Mouse (Mus musculus) forebrain, embryonic 13.5 days (tissue): ENCODE measurements around the gene Gstp1. TPM values are rescaled to one million over a fixed set of nuclear protein-coding genes. Genes with fewer than 3 reads are reported as not detected.
A peak's percentile ranks its signal among the peaks of the same experiment; 100 is the strongest.

Experiments
- ATAC-seq: fragments of 200-750 bp; cut with Nextera tagmentation; 2 replicates; pipeline ENCODE4 v1.8.0; 2017
- H3K27ac ChIP-seq: fragments of 300-500 bp; sonication (generic); 2 replicates; pipeline ENCODE4 v1.5.1; 2015; ENCODE audit warnings: inconsistent platforms, mild to moderate bottlenecking, moderate library complexity
- H3K27me3 ChIP-seq: fragments of 300-500 bp; sonication (generic); 2 replicates; pipeline ENCODE4 v1.6.1; 2015; ENCODE audit warnings: mild to moderate bottlenecking, inconsistent platforms
- H3K36me3 ChIP-seq: fragments of 300-500 bp; sonication (generic); 2 replicates; pipeline ENCODE4 v1.6.1; 2015; ENCODE audit warnings: mild to moderate bottlenecking, inconsistent platforms; ENCODE audit not compliant: poor library complexity, severe bottlenecking
- H3K4me1 ChIP-seq: fragments of 300-500 bp; sonication (generic); 2 replicates; pipeline ENCODE4 v1.6.1; 2015; ENCODE audit warnings: inconsistent platforms
- H3K4me2 ChIP-seq: fragments of 300-500 bp; sonication (generic); 2 replicates; pipeline ENCODE4 v1.6.1; 2015; ENCODE audit warnings: inconsistent platforms, mild to moderate bottlenecking, moderate library complexity
- H3K4me3 ChIP-seq: fragments of 300-500 bp; sonication (generic); 2 replicates; pipeline ENCODE4 v1.5.1; 2015; ENCODE audit warnings: mild to moderate bottlenecking, inconsistent platforms
- H3K9ac ChIP-seq: fragments of 300-500 bp; sonication (generic); 2 replicates; pipeline ENCODE4 v1.6.1; 2015; ENCODE audit warnings: mild to moderate bottlenecking, inconsistent platforms
- H3K9me3 ChIP-seq: fragments of 300-500 bp; sonication (generic); replicated peaks from 2 replicates; pipeline ENCODE4 v1.6.1; 2016; ENCODE audit warnings: inconsistent platforms
- WGBS: fragments of 180-500 bp; shearing (Covaris S2); methylation state at CpG from one replicate; pipeline ENCODE4 v1.1.7; 2015; 5-methylcytosine and 5-hydroxymethylcytosine counted together
- polyA plus RNA-seq: library from polyadenylated mRNA; unstranded; fragments of >200 nt; fragmentation: Nextera tagmentation; extraction: Ambion mirVana; gene quantifications from 2 replicates; pipeline ENCODE4 v1.2.1, GENCODE M21; 2015

Gene Gstp1
- polyA plus RNA-seq, 1 experiment from 2014 or later = 392 TPM

GRCm38 (mm10) chr19:3991966-3992365, 45.8 kb downstream of the Gstp1 start:
- no peak for ATAC-seq
- no peak overlapping the region for H3K4me2 ChIP-seq
- no peaks in the 10 kb centered on the region for H3K4me1 ChIP-seq
- no peak overlapping the region for H3K27ac ChIP-seq
- no peak overlapping the region for H3K9ac ChIP-seq
- H3K4me3 ChIP-seq = no peak overlapping the region
- peaks cover 5% of the 10 kb centered on the region for H3K9me3 ChIP-seq
- WGBS = 73% methylated on average over 3 of the region's 3 CpGs
- no peaks in the 10 kb centered on the region for H3K36me3 ChIP-seq
- 0 out of 2 replicates have a peak, but pooled peaks cover 2% of the 10 kb centered on the region for H3K27me3 ChIP-seq

DNA sequence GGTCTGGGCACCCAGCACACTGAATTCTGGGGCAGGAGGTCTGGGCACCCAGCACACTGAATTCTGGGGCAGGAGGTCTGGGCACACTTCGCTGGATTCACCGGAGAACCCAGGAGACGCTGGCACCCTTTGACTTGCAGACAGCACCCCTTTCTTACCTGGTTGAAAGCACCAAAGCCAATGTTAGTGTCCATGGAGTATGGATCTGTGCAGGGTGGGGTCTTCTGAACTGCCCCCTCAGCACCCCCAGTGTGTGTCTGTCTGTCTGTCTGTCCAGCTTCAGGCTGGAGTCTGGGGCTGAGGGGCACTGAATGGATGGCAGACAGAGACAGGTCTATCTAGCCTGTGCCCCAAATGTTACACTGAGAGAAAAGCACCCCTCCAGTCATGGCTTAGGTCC, 46.2 kb downstream of the Gstp1 start:
- ATAC-seq = no peak
- H3K27ac ChIP-seq = no peak overlapping the region
- 0 out of 2 replicates have a peak, but pooled peaks cover 2% of the 10 kb centered on the region for H3K27me3 ChIP-seq
- H3K36me3 ChIP-seq = no peaks in the 10 kb centered on the region
- H3K4me1 ChIP-seq = peaks cover 2% of the 10 kb centered on the region; the same call in 1 of the 2 replicates
- H3K4me2 ChIP-seq = no peak overlapping the region
- H3K4me3 ChIP-seq = no peak overlapping the region
- H3K9me3 ChIP-seq = peaks cover 5% of the 10 kb centered on the region
- 94% methylated on average over 3 of the region's 3 CpGs for WGBS
- no peak overlapping the region for H3K9ac ChIP-seq

DNA sequence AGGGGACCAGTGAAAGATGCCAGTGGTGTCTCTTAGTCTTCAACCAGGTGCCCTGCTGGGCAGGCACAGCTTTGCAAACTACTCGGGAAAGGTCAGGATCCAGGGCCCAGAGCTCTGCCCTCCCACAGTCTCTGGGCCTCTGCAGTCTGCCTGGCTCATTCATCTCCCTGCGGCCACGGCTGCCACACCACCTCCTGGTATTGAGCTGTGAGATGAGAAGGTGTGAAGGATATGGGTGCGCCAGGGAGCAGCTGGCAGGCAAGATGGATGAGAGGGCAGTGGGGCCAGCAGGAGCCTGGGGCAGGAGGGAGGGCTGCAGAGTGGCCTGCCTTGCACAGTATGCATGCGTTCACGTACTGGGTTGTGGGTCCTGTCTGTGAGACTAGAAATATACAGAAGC, 47.0 kb downstream of the Gstp1 start:
- ATAC-seq = no peak
- no peak overlapping the region for H3K27ac ChIP-seq

DNA sequence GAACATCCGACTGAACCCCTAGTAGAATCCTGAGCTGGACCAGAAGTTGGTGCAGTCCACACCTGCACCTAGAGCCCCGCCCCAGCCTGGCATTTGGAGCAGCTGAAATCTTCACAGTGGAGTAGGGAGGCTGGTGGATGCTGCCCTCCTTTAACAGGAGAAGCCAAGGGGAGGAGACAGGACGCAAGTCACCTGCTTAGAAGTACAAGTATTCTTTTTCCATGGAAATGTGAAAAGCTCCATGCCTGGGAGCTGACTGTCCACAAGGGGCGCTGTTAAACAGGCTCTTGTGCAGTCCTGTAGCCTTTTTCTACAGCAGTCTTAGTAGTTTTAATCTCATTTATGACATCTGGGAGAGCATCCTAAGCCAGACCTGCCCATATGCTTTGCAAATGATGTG, 49.0 kb downstream of the Gstp1 start:
- peaks cover 5% of the 10 kb centered on the region for H3K9me3 ChIP-seq
- H3K36me3 ChIP-seq = no peaks in the 10 kb centered on the region
- ATAC-seq = no peak
- 0 out of 2 replicates have a peak, but pooled peaks cover 2% of the 10 kb centered on the region for H3K27me3 ChIP-seq
- no peak overlapping the region for H3K9ac ChIP-seq
- no peak overlapping the region for H3K4me3 ChIP-seq
- 85% methylated on average over 4 of the region's 4 CpGs for WGBS
- H3K27ac ChIP-seq = no peak overlapping the region
- no peak overlapping the region for H3K4me2 ChIP-seq
- H3K4me1 ChIP-seq = peaks cover 11% of the 10 kb centered on the region; the same call in 1 of the 2 replicates

More for the DNA sequence above, 47.0 kb downstream of the Gstp1 start:
- Histone ChIP-seq H3K9ac (no peak overlapping the region), H3K9me3 (peaks cover 5% of the 10 kb centered on the region), H3K27me3 (0 out of 2 replicates have a peak, but pooled peaks cover 2% of the 10 kb centered on the region), H3K4me1 (peaks cover 7% of the 10 kb centered on the region; the same call in 1 of the 2 replicates), H3K4me2 (no peak overlapping the region), H3K4me3 (no peak overlapping the region), H3K36me3 (no peaks in the 10 kb centered on the region)
- WGBS = 74% methylated on average over 6 of the region's 6 CpGs

GRCm38 (mm10) chr19:3988066-3988465, 49.7 kb downstream of the Gstp1 start:
- Histone ChIP-seq H3K4me1 (peaks cover 11% of the 10 kb centered on the region; the same call in 1 of the 2 replicates), H3K27me3 (0 out of 2 replicates have a peak, but pooled peaks cover 2% of the 10 kb centered on the region), H3K4me3 (no peak overlapping the region), H3K9me3 (peaks cover 5% of the 10 kb centered on the region), H3K9ac (no peak overlapping the region), H3K4me2 (no peak overlapping the region), H3K27ac (no peak overlapping the region), H3K36me3 (no peaks in the 10 kb centered on the region)
- no peak for ATAC-seq
- whole genome bisulfite sequencing = 87% methylated on average over 14 of the region's 14 CpGs

DNA sequence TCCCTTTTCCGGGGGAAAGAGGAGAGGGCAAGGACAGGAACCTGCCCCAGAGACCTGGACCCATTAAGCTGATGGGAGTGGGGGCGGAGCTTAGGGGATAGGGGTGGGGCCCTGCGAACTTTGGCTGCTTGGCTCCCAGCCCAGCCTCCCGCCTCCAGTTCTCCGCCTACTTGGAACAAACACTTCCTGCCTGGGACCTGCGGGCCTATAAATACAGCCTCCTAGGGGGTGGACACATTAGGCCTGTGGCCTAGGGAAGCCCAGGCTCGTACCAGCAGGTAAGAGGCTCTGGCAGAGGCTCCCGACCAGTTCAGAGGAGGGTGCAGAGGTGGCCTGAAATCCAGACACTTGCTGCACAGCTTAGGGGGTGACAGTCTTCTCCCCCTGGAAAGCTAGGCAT, 51.5 kb downstream of the Gstp1 start, which contains the start of gene Acy3:
Acy3 (plus strand) TSS at position 237 of the 400 bp plus-strand sequence.
- Histone ChIP-seq H3K9ac (peak within 1 kb of the TSS; percentile 38; the same call in 1 of the 2 replicates), H3K36me3 (no peaks in the 10 kb centered on the region), H3K9me3 (peaks cover 5% of the 10 kb centered on the region), H3K27me3 (no peaks in the 10 kb centered on the region), H3K4me3 (no peak within 1 kb of the TSS), H3K27ac (no peak within 1 kb of the TSS), H3K4me2 (no peak within 1 kb of the TSS), H3K4me1 (peaks cover 11% of the 10 kb centered on the region; the same call in 1 of the 2 replicates)
- no peak for ATAC-seq
- whole genome bisulfite sequencing = 13% methylated on average over 8 of the region's 8 CpGs

Other genes starting within 250 kb of the Gstp1 start
- gene Chka, start 186.2 kb downstream of the Gstp1 start, polyA plus RNA-seq = 53.1 and 54.8 TPM in 2 replicates
- gene Tcirg1, start 130.9 kb downstream of the Gstp1 start, polyA plus RNA-seq = 10.4 and 11.3 TPM in 2 replicates
- gene Ndufs8, start 125.2 kb downstream of the Gstp1 start, polyA plus RNA-seq = 197 and 208 TPM in 2 replicates
- gene Aldh3b1, start 108.2 kb downstream of the Gstp1 start, polyA plus RNA-seq = 1.1 TPM in 2 replicates
- gene Unc93b1, start 102.8 kb downstream of the Gstp1 start, polyA plus RNA-seq = 3.8 and 5.3 TPM in 2 replicates
- not detected in 2 replicates for gene Aldh3b3, start 79.3 kb downstream of the Gstp1 start, polyA plus RNA-seq
- 0.15 TPM in 1 of 2 replicates, not detected in the other for gene Aldh3b2, start 65.7 kb downstream of the Gstp1 start, polyA plus RNA-seq
- 0.68 and 1.4 TPM in 2 replicates for gene Acy3, start 51.4 kb downstream of the Gstp1 start, polyA plus RNA-seq
- gene Tbx10, start 45.2 kb downstream of the Gstp1 start, polyA plus RNA-seq = not detected in 2 replicates
- 25.8 and 28.2 TPM in 2 replicates for gene Nudt8, start 37.4 kb downstream of the Gstp1 start, polyA plus RNA-seq
- 5.4 and 5.7 TPM in 2 replicates for gene Gm49405, start 37.4 kb downstream of the Gstp1 start, polyA plus RNA-seq
- gene Doc2g, start 34.7 kb downstream of the Gstp1 start, polyA plus RNA-seq = 5.5 and 5.7 TPM in 2 replicates
- gene Ndufv1, start 25.2 kb downstream of the Gstp1 start, polyA plus RNA-seq = 202 and 216 TPM in 2 replicates
- gene Gstp2, start 8.0 kb upstream of the Gstp1 start, polyA plus RNA-seq = 1.0 and 2.5 TPM in 2 replicates
- not detected in 2 replicates for gene Gstp3, start 21.6 kb upstream of the Gstp1 start, polyA plus RNA-seq
- not detected in 2 replicates for gene Cabp2, start 43.6 kb upstream of the Gstp1 start, polyA plus RNA-seq
- 77.4 and 80.3 TPM in 2 replicates for gene Cdk2ap2, start 59.2 kb upstream of the Gstp1 start, polyA plus RNA-seq
- 21.1 and 32.0 TPM in 2 replicates for gene Pitpnm1, start 62.0 kb upstream of the Gstp1 start, polyA plus RNA-seq
- gene Aip, start 87.9 kb upstream of the Gstp1 start, polyA plus RNA-seq = 73.7 and 75.9 TPM in 2 replicates
- 0.04 TPM in 1 of 2 replicates, not detected in the other for gene Gpr152, start 101.8 kb upstream of the Gstp1 start, polyA plus RNA-seq
- 0.09 and 0.13 TPM in 2 replicates for gene Cabp4, start 106.0 kb upstream of the Gstp1 start, polyA plus RNA-seq
- gene Coro1b, start 110.6 kb upstream of the Gstp1 start, polyA plus RNA-seq = 126 and 144 TPM in 2 replicates
- 0.33 and 0.65 TPM in 2 replicates for gene Ptprcap, start 115.6 kb upstream of the Gstp1 start, polyA plus RNA-seq
- 56.6 and 61.6 TPM in 2 replicates for gene Rps6kb2, start 125.4 kb upstream of the Gstp1 start, polyA plus RNA-seq
- gene Carns1, start 137.5 kb upstream of the Gstp1 start, polyA plus RNA-seq = 2.4 and 2.5 TPM in 2 replicates
- gene Tbc1d10c, start 153.3 kb upstream of the Gstp1 start, polyA plus RNA-seq = 0.77 and 0.82 TPM in 2 replicates
- gene Ppp1ca, start 154.1 kb upstream of the Gstp1 start, polyA plus RNA-seq = 664 and 700 TPM in 2 replicates
- gene Rad9a, start 163.7 kb upstream of the Gstp1 start, polyA plus RNA-seq = 28.9 and 34.7 TPM in 2 replicates
- 0.63 and 0.76 TPM in 2 replicates for gene Clcf1, start 176.3 kb upstream of the Gstp1 start, polyA plus RNA-seq
- gene AC109138.7, start 176.4 kb upstream of the Gstp1 start, polyA plus RNA-seq = not detected in 2 replicates
- 13.1 and 14.2 TPM in 2 replicates for gene Pold4, start 193.9 kb upstream of the Gstp1 start, polyA plus RNA-seq
- gene Ssh3, start 231.2 kb upstream of the Gstp1 start, polyA plus RNA-seq = 3.6 and 4.8 TPM in 2 replicates
- 14.0 and 15.2 TPM in 2 replicates for gene Ankrd13d, start 245.2 kb upstream of the Gstp1 start, polyA plus RNA-seq